Mouse (Mus musculus) neural tube, embryonic 11.5 days (tissue): ENCODE data around the gene Zmym2. TPM values are rescaled to one million over a fixed set of nuclear protein-coding genes. Genes with fewer than 3 reads are reported as not detected.

Experiments used
- ATAC-seq: fragments of 200-750 bp; cut with Nextera tagmentation; 2 replicates; pipeline ENCODE4 v1.8.0; 2017; ENCODE audit warnings: moderate number of reproducible peaks, mild to moderate bottlenecking, moderate TSS enrichment, moderate library complexity; ENCODE audit not compliant: insufficient read depth, low FRiP score, low TSS enrichment
- DNase-seq: peaks from one replicate; pipeline ENCODE4 v3.0.0-alpha.2; 2015; ENCODE audit warnings: low spot score
- H3K27ac ChIP-seq: fragments of 300-500 bp; sonication (generic); 2 replicates; pipeline ENCODE4 v1.5.1; 2014; ENCODE audit warnings: low read depth, mild to moderate bottlenecking, low read length
- H3K27me3 ChIP-seq: fragments of 300-500 bp; sonication (generic); 2 replicates; pipeline ENCODE4 v1.6.1; 2014; ENCODE audit warnings: mild to moderate bottlenecking, low read length, mixed read lengths; ENCODE audit not compliant: control insufficient read depth, insufficient read depth
- H3K36me3 ChIP-seq: fragments of 300-500 bp; sonication (generic); 2 replicates; pipeline ENCODE4 v1.6.1; 2014; ENCODE audit warnings: mild to moderate bottlenecking, low read length, moderate library complexity, mixed read lengths; ENCODE audit not compliant: control insufficient read depth, insufficient read depth
- H3K4me1 ChIP-seq: fragments of 300-500 bp; sonication (generic); 2 replicates; pipeline ENCODE4 v1.6.1; 2014; ENCODE audit warnings: low read length, mixed read lengths; ENCODE audit not compliant: control insufficient read depth, insufficient read depth
- H3K4me2 ChIP-seq: fragments of 300-500 bp; sonication (generic); 2 replicates; pipeline ENCODE4 v1.6.1; 2014; ENCODE audit warnings: low read depth, mild to moderate bottlenecking, moderate library complexity
- H3K4me3 ChIP-seq: fragments of 300-500 bp; sonication (generic); 2 replicates; pipeline ENCODE4 v1.5.1; 2014; ENCODE audit warnings: low read depth, low read length
- H3K9ac ChIP-seq: fragments of 300-500 bp; sonication (generic); 2 replicates; pipeline ENCODE4 v1.6.1; 2014; ENCODE audit warnings: mild to moderate bottlenecking, low read length
- H3K9me3 ChIP-seq: fragments of 300-500 bp; sonication (generic); 2 replicates; pipeline ENCODE4 v1.6.1; 2016; ENCODE audit warnings: low read length; ENCODE audit not compliant: control insufficient read depth
- WGBS: fragments of 180-500 bp; shearing (Covaris S2); extraction: QIAGEN DNeasy Blood & Tissue Kit; methylation state at CpG from one replicate; pipeline ENCODE4 v1.1.7; 2014; 5-methylcytosine and 5-hydroxymethylcytosine counted together
- polyA plus RNA-seq: library from polyadenylated mRNA; unstranded; fragments of >200 nt; fragmentation: Nextera tagmentation; extraction: Ambion mirVana; gene quantifications from 2 replicates; pipeline ENCODE4 v1.2.1, GENCODE M21; 2014

The Zmym2 gene
- polyA plus RNA-seq, 1 experiment from 2014 or later: 56.7 TPM

GRCm38 (mm10) chr14:56896521-56896920 lies 10.1 kb downstream of the Zmym2 start:
- Histone ChIP-seq H3K4me3 (no peak overlapping the region), H3K9ac (no peak overlapping the region), H3K4me2 (no peak overlapping the region), H3K36me3 (peaks cover 3% of the 10 kb centered on the region; the same call in 1 of the 2 replicates), H3K4me1 (no peaks in the 10 kb centered on the region), H3K9me3 (no peaks in the 10 kb centered on the region), H3K27ac (no peak overlapping the region), H3K27me3 (no peaks in the 10 kb centered on the region)
- no peak for DNase-seq
- no peak for ATAC-seq
- 96% methylated on average over 1 of the region's 1 CpGs for WGBS

GRCm38 (mm10) chr14:56897475-56897874 lies 11.0 kb downstream of the Zmym2 start:
- Histone ChIP-seq H3K27ac (no peak overlapping the region), H3K27me3 (no peaks in the 10 kb centered on the region), H3K36me3 (peaks cover 3% of the 10 kb centered on the region; the same call in 1 of the 2 replicates), H3K4me1 (no peaks in the 10 kb centered on the region), H3K9ac (no peak overlapping the region), H3K4me2 (no peak overlapping the region), H3K9me3 (no peaks in the 10 kb centered on the region), H3K4me3 (no peak overlapping the region)
- WGBS: 93% methylated on average over 2 of the region's 2 CpGs
- DNase-seq (no peak), ATAC-seq (no peak)

GRCm38 (mm10) chr14:56899656-56900055 lies 13.2 kb downstream of the Zmym2 start:
- no peak overlapping the region for H3K4me2 ChIP-seq
- 0 out of 2 replicates have a peak, but pooled peaks cover 2% of the 10 kb centered on the region for H3K36me3 ChIP-seq
- ATAC-seq (no peak), DNase-seq (no peak)
- H3K27me3 ChIP-seq: no peaks in the 10 kb centered on the region
- H3K9me3 ChIP-seq: no peaks in the 10 kb centered on the region
- H3K4me1 ChIP-seq: no peaks in the 10 kb centered on the region
- no peak overlapping the region for H3K4me3 ChIP-seq
- H3K27ac ChIP-seq: no peak overlapping the region
- no peak overlapping the region for H3K9ac ChIP-seq

- Histone ChIP-seq H3K4me1 (no peaks in the 10 kb centered on the region), H3K4me2 (no peak overlapping the region), H3K4me3 (no peak overlapping the region), H3K9ac (no peak overlapping the region), H3K27me3 (no peaks in the 10 kb centered on the region), H3K36me3 (peaks cover 9% of the 10 kb centered on the region; the same call in 1 of the 2 replicates), H3K27ac (no peak overlapping the region), H3K9me3 (no peaks in the 10 kb centered on the region)
- 96% methylated on average over 6 of the region's 6 CpGs for WGBS
- ATAC-seq (no peak), DNase-seq (no peak)
Measured at GRCm38 (mm10) chr14:56903039-56903438, 16.6 kb downstream of the Zmym2 start.

GRCm38 (mm10) chr14:56905696-56906095 lies 19.2 kb downstream of the Zmym2 start:
- Histone ChIP-seq H3K9me3 (no peaks in the 10 kb centered on the region), H3K36me3 (peaks cover 9% of the 10 kb centered on the region; the same call in 1 of the 2 replicates), H3K9ac (no peak overlapping the region), H3K4me1 (no peaks in the 10 kb centered on the region), H3K4me3 (no peak overlapping the region), H3K4me2 (no peak overlapping the region), H3K27ac (no peak overlapping the region), H3K27me3 (no peaks in the 10 kb centered on the region)
- ATAC-seq (no peak), DNase-seq (no peak)
- WGBS: 96% methylated on average over 1 of the region's 1 CpGs

GRCm38 (mm10) chr14:56918532-56918931 lies 32.1 kb downstream of the Zmym2 start:
- no peak for DNase-seq
- Histone ChIP-seq H3K4me1 (no peaks in the 10 kb centered on the region), H3K27ac (no peak overlapping the region), H3K36me3 (no peaks in the 10 kb centered on the region), H3K27me3 (no peaks in the 10 kb centered on the region), H3K9me3 (no peaks in the 10 kb centered on the region), H3K4me3 (no peak overlapping the region), H3K9ac (no peak overlapping the region), H3K4me2 (no peak overlapping the region)
- WGBS: 88% methylated on average over 3 of the region's 3 CpGs
- no peak for ATAC-seq

- ATAC-seq (no peak), DNase-seq (no peak)
- H3K27ac ChIP-seq: no peak overlapping the region
- H3K27me3 ChIP-seq: no peaks in the 10 kb centered on the region
- no peak overlapping the region for H3K4me2 ChIP-seq
- WGBS: 92% methylated on average over 6 of the region's 6 CpGs
- peaks cover 5% of the 10 kb centered on the region for H3K36me3 ChIP-seq
- H3K9me3 ChIP-seq: no peaks in the 10 kb centered on the region
- no peaks in the 10 kb centered on the region for H3K4me1 ChIP-seq
- H3K9ac ChIP-seq: no peak overlapping the region
- H3K4me3 ChIP-seq: no peak overlapping the region
Measured at GRCm38 (mm10) chr14:56935481-56935880, 49.0 kb downstream of the Zmym2 start.

GRCm38 (mm10) chr14:56939903-56940302 lies 53.5 kb downstream of the Zmym2 start:
- DNase-seq: no peak
- Histone ChIP-seq H3K9ac (no peak overlapping the region), H3K27ac (no peak overlapping the region), H3K36me3 (no peaks in the 10 kb centered on the region), H3K4me2 (no peak overlapping the region), H3K9me3 (no peaks in the 10 kb centered on the region), H3K4me3 (no peak overlapping the region), H3K4me1 (no peaks in the 10 kb centered on the region), H3K27me3 (no peaks in the 10 kb centered on the region)
- no peak for ATAC-seq
- WGBS: 93% methylated on average over 1 of the region's 1 CpGs

GRCm38 (mm10) chr14:56952928-56953327 lies 66.5 kb downstream of the Zmym2 start:
- Histone ChIP-seq H3K4me1 (no peaks in the 10 kb centered on the region), H3K9ac (no peak overlapping the region), H3K9me3 (no peaks in the 10 kb centered on the region), H3K27me3 (no peaks in the 10 kb centered on the region), H3K27ac (no peak overlapping the region), H3K4me2 (no peak overlapping the region), H3K36me3 (peaks cover 7% of the 10 kb centered on the region), H3K4me3 (no peak overlapping the region)
- 90% methylated on average over 4 of the region's 4 CpGs for WGBS
- DNase-seq (no peak), ATAC-seq (no peak)
